Mouse (Mus musculus): ENCODE data around the gene Fgfrl1. TPM values are rescaled to one million over a fixed set of nuclear protein-coding genes. Genes with fewer than 3 reads are reported as not detected.

Fgfrl1 gene
- polyA plus RNA-seq, 1 experiment, result 12.6 TPM

- no peak for DNase-seq (ENCODE audit: low read depth in 1 of 2, low spot score in 2 of 2)
- no peak overlapping the region for H3K27ac ChIP-seq (ENCODE audit: insufficient read depth, low read length)
- H3K4me1 ChIP-seq (ENCODE audit: control insufficient read depth, insufficient read depth, insufficient read length), result peaks cover 3% of the 10 kb centered on the region; the same call in 1 of the 2 replicates
Measured at GRCm38 (mm10) chr5:108671757-108672156, 20.4 kb upstream of the Fgfrl1 start.

DNA sequence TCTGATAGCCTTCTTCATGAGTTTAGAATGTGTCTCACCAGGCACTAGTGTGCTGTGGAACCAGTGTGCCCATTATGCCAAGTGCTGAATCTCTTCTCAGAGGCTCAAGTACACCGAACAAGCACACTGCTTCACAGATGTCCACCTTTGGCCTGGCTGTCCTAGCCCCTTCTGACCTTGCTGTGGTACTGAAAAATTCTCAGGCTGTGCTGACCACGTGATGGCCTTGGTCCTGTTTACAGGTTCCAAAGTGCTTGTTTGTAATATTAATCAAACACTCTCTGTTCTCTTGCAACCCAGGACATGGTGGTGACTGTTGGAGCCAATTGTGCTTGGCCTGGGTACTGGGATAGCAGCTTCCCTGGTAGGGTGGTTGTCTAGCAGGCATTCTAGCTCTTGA is 17.6 kb upstream of the Fgfrl1 start:
- WGBS, result 89% methylated on average over 2 of the region's 2 CpGs
- no peak for DNase-seq (ENCODE audit: low read depth in 1 of 2, low spot score in 2 of 2)
- Histone ChIP-seq H3K27ac (ENCODE audit: insufficient read depth, low read length) (no peak overlapping the region), H3K36me3 (ENCODE audit: control insufficient read depth, insufficient read depth, low read length) (peaks cover 3% of the 10 kb centered on the region; the same call in 1 of the 2 replicates), H3K4me1 (ENCODE audit: control insufficient read depth, insufficient read depth, insufficient read length) (peaks cover 3% of the 10 kb centered on the region; the same call in 1 of the 2 replicates), H3K27me3 (ENCODE audit: control insufficient read depth, insufficient read depth, low read length) (no peaks in the 10 kb centered on the region), H3K4me3 (ENCODE audit: extremely low read depth, insufficient read depth, insufficient read length) (no peak overlapping the region)
- TF ChIP-seq CTCF (IDR thresholded peaks at IDR 0.05; ENCODE audit: extremely low read depth, insufficient read depth, insufficient read length, insufficient replicate concordance), result no peak
- no peak for TF ChIP-seq POLR2A (IDR thresholded peaks at IDR 0.05; ENCODE audit: low read depth, low read length)

More at GRCm38 (mm10) chr5:108671757-108672156, 20.4 kb upstream of the Fgfrl1 start:
- 95% methylated on average over 12 of the region's 12 CpGs for whole genome bisulfite sequencing
- Histone ChIP-seq H3K27me3 (ENCODE audit: control insufficient read depth, insufficient read depth, low read length) (no peaks in the 10 kb centered on the region), H3K36me3 (ENCODE audit: control insufficient read depth, insufficient read depth, low read length) (peaks cover 3% of the 10 kb centered on the region; the same call in 1 of the 2 replicates), H3K4me3 (ENCODE audit: extremely low read depth, insufficient read depth, insufficient read length) (no peak overlapping the region)
- no peak for TF ChIP-seq CTCF (IDR thresholded peaks at IDR 0.05; ENCODE audit: extremely low read depth, insufficient read depth, insufficient read length, insufficient replicate concordance)

DNA sequence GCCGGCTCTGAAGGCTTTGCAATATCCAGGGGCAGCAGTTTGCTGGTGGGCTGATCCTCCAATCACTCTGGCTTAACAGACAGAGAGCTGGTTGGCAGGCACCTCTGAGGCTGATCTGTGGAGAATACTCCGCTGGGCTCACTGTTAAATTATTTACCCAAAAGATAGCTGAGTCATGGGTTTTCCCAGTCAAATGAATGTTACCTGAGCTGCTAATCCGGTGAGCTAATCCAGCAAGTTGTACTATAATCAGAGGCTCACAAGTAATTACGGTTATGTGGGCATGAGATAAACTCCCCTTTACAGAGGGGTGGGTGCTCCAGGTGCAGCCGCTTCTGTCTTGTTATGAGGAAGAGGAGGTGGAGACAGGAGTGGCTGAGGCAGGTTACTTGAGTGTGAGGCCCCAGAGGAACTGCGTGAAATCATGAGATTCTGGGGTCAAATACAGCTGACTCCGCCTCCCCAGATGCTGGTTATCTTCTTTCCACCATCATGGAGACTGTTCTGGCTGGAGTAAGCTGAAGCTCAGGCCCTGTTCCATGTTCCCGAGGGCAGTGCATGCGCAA is 16.8 kb upstream of the Fgfrl1 start, which contains the start of gene Slc26a1:
Slc26a1 (minus strand) TSS at position 319 of the 566 bp plus-strand sequence.
- H3K27ac ChIP-seq (ENCODE audit: insufficient read depth, low read length), result no peak within 1 kb of the TSS
- no peaks in the 10 kb centered on the region for H3K4me1 ChIP-seq (ENCODE audit: control insufficient read depth, insufficient read depth, insufficient read length)
- DNase-seq (ENCODE audit: low read depth in 1 of 2, low spot score in 2 of 2), result no peak
- no peak within 1 kb of the TSS for H3K4me3 ChIP-seq (ENCODE audit: extremely low read depth, insufficient read depth, insufficient read length)
- 76% methylated on average over 9 of the region's 9 CpGs for WGBS
- H3K27me3 ChIP-seq (ENCODE audit: control insufficient read depth, insufficient read depth, low read length), result no peaks in the 10 kb centered on the region
- H3K36me3 ChIP-seq (ENCODE audit: control insufficient read depth, insufficient read depth, low read length), result peaks cover 3% of the 10 kb centered on the region; the same call in 1 of the 2 replicates
- TF ChIP-seq CTCF (IDR thresholded peaks at IDR 0.05; ENCODE audit: extremely low read depth, insufficient read depth, insufficient read length, insufficient replicate concordance) (no peak), POLR2A (IDR thresholded peaks at IDR 0.05; ENCODE audit: low read depth, low read length) (no peak)

- no peak overlapping the region for H3K4me3 ChIP-seq (ENCODE audit: extremely low read depth, insufficient read depth, insufficient read length)
- H3K27ac ChIP-seq (ENCODE audit: insufficient read depth, low read length), result no peak overlapping the region
- H3K27me3 ChIP-seq (ENCODE audit: control insufficient read depth, insufficient read depth, low read length), result no peaks in the 10 kb centered on the region
- TF ChIP-seq CTCF (IDR thresholded peaks at IDR 0.05; ENCODE audit: extremely low read depth, insufficient read depth, insufficient read length, insufficient replicate concordance) (no peak), POLR2A (IDR thresholded peaks at IDR 0.05; ENCODE audit: low read depth, low read length) (no peak)
- H3K4me1 ChIP-seq (ENCODE audit: control insufficient read depth, insufficient read depth, insufficient read length), result no peaks in the 10 kb centered on the region
- 72% methylated on average over 5 of the region's 5 CpGs for WGBS
- DNase-seq (ENCODE audit: low read depth in 1 of 2, low spot score in 2 of 2), result no peak
- H3K36me3 ChIP-seq (ENCODE audit: control insufficient read depth, insufficient read depth, low read length), result no peaks in the 10 kb centered on the region
Measured at GRCm38 (mm10) chr5:108676772-108677498, 15.2 kb upstream of the Fgfrl1 start.

DNA sequence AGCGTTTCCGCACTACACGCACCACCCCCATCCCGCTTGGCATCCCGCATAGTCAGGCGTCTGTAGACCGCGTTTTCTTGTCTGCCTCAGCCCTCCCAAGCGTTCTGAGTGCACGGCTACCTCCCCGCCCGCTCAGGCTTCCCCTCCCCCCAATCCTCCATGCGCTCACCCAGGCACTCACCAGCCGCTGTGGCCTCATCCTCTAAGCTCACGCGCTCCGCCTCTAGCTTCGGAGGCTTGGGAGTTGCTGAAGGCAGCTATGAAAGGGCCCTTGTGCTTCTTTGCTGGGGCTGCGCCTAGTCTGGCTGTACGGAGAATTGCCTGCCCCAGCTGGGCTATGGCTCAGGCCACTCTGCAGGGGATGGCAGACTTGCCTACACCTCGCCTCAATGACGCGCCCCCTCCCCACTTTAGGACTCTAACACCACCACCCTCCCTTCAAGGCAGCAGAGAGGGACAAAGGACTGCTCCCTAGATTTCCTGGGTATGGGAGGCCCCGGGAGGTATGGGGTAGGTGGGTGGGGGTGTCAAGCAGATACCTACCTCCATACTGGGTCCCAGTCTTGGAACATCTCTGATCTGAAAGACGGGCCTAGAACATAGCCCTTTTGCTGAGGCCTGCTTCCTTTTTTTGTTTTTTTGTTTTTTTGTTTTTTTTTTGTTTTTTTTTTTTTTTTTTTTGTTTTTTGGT is 14.4 kb upstream of the Fgfrl1 start:
- Histone ChIP-seq H3K27me3 (ENCODE audit: control insufficient read depth, insufficient read depth, low read length) (no peaks in the 10 kb centered on the region), H3K4me1 (ENCODE audit: control insufficient read depth, insufficient read depth, insufficient read length) (no peaks in the 10 kb centered on the region), H3K27ac (ENCODE audit: insufficient read depth, low read length) (no peak overlapping the region), H3K4me3 (ENCODE audit: extremely low read depth, insufficient read depth, insufficient read length) (no peak overlapping the region), H3K36me3 (ENCODE audit: control insufficient read depth, insufficient read depth, low read length) (no peaks in the 10 kb centered on the region)
- no peak for DNase-seq (ENCODE audit: low read depth in 1 of 2, low spot score in 2 of 2)
- WGBS, result 68% methylated on average over 25 of the region's 25 CpGs
- no peak for TF ChIP-seq CTCF (IDR thresholded peaks at IDR 0.05; ENCODE audit: extremely low read depth, insufficient read depth, insufficient read length, insufficient replicate concordance)
- no peak for TF ChIP-seq POLR2A (IDR thresholded peaks at IDR 0.05; ENCODE audit: low read depth, low read length)

DNA sequence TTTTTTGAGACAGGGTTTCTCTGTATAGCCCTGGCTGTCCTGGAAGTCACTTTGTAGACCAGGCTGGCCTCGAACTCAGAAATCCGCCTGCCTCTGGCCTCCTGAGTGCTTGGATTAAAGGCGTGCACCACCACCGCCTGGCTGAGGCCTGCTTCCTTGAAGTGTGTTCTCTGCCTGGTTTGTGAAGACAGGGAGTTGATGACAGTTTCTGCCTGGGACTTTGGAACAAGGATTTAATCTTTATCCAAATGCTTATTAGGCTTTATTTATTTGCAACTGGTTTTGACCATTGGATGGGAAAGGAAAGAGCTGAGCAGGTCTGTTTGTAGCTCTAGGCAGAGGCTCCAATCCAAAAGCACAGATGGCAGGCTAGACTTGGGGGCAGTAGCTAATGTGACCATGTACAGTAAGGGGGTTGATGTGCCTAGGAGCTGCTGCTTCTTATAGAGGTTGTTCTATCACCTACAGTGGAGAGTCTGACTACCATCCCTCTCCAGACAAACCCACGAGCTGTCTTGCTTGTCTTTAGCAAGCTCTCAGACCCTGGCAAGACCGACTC is 13.8 kb upstream of the Fgfrl1 start:
- Histone ChIP-seq H3K27ac (ENCODE audit: insufficient read depth, low read length) (no peak overlapping the region), H3K36me3 (ENCODE audit: control insufficient read depth, insufficient read depth, low read length) (peaks cover 1% of the 10 kb centered on the region; the same call in 1 of the 2 replicates), H3K4me1 (ENCODE audit: control insufficient read depth, insufficient read depth, insufficient read length) (no peaks in the 10 kb centered on the region), H3K4me3 (ENCODE audit: extremely low read depth, insufficient read depth, insufficient read length) (no peak overlapping the region), H3K27me3 (ENCODE audit: control insufficient read depth, insufficient read depth, low read length) (no peaks in the 10 kb centered on the region)
- TF ChIP-seq POLR2A (IDR thresholded peaks at IDR 0.05; ENCODE audit: low read depth, low read length) (no peak), CTCF (IDR thresholded peaks at IDR 0.05; ENCODE audit: extremely low read depth, insufficient read depth, insufficient read length, insufficient replicate concordance) (no peak)
- no peak for DNase-seq (ENCODE audit: low read depth in 1 of 2, low spot score in 2 of 2)
- 92% methylated on average over 6 of the region's 6 CpGs for WGBS
